Mouse (Mus musculus): ENCODE measurements around the gene Gpatch1.

DNA sequence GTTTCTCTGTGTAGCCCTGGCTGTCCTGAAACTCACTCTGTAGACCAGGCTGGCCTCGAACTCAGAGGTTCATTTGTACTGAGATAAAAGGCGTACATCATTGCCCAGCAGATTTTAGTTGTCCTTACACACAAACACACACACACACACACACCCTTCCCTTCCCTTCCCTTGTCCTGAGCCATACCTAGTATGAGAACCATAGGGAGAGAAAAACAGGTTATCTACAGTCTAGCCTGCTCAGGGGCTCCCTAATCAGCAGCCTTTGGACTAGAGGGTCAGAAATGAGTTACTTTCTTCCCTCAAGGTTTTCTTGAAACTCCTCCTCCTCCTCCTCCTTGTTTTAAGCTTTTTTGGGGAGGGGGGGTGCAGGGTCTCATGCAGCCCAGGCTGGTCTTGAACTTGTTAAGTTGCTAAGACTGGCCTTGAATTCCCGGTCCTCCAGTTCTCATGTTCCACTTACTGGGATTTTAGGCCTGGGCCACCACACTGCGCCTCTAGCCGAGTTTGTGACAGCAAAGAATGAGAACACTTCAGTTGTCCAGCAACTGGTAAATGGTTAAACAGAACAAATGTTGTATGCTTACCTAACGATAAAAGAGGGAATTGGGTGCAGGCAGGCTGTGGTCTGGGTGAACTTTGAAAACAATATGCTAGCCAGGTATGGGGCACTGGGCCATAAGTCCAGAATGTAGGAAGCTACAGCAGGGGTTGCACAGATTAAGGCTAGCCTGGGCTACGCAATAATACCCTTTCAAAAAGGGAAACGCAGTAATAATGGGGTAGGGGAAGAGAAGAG, 31.8 kb upstream of the Gpatch1 start:
- TF ChIP-seq POLR2A (IDR thresholded peaks at IDR 0.05; ENCODE audit: control insufficient read depth, extremely low read depth, insufficient read depth, low read length, poor library complexity) = no peak
- no peak for TF ChIP-seq CTCF (IDR thresholded peaks at IDR 0.05; ENCODE audit: borderline replicate concordance, control insufficient read depth, extremely low read depth, insufficient read depth, low read length, poor library complexity)
